Mouse (Mus musculus) thymus, adult 2 months (tissue): Measurements from ENCODE around the gene Ell. TPM values are rescaled to one million over a fixed set of nuclear protein-coding genes. Genes with fewer than 3 reads are reported as not detected.
"Not testable (repeated sequence)": the region's sequence is repeated elsewhere in the genome, so short reads cannot be mapped to it uniquely, and the experiment has no call there.

Experiments
- DNase-seq: peaks from one replicate; pipeline ENCODE4 v3.0.0; 2021
- H3K27ac ChIP-seq: fragments of 200-500 bp; 2 replicates; pipeline ENCODE4 v1.5.1; 2012; ENCODE audit warnings: low read length, control low read depth; ENCODE audit not compliant: control insufficient read depth, insufficient read depth
- H3K27me3 ChIP-seq: fragments of 200-500 bp; 2 replicates; pipeline ENCODE4 v1.6.1; 2012; ENCODE audit warnings: mild to moderate bottlenecking, low read length, moderate library complexity, mixed read lengths; ENCODE audit not compliant: control insufficient read depth, insufficient read depth
- H3K36me3 ChIP-seq: fragments of 200-500 bp; 2 replicates; pipeline ENCODE4 v1.6.1; 2012; ENCODE audit warnings: mild to moderate bottlenecking, low read length, moderate library complexity; ENCODE audit not compliant: control insufficient read depth, insufficient read depth
- H3K4me1 ChIP-seq: fragments of 200-500 bp; replicated peaks from 2 replicates; pipeline ENCODE4 v1.6.1; 2012; ENCODE audit warnings: low read length; ENCODE audit not compliant: control insufficient read depth, insufficient read depth
- H3K4me3 ChIP-seq: fragments of 200-500 bp; 2 replicates; pipeline ENCODE4 v1.5.1; 2012; ENCODE audit warnings: mild to moderate bottlenecking, low read length, control low read depth, moderate library complexity; ENCODE audit not compliant: control insufficient read depth, insufficient read depth
- CTCF ChIP-seq: fragments of 200-500 bp; IDR thresholded peaks from 2 replicates; pipeline ENCODE4 v1.5.1; 2012; ENCODE audit warnings: mild to moderate bottlenecking, control low read depth, low read length, moderate library complexity, borderline replicate concordance; ENCODE audit not compliant: control insufficient read depth, poor library complexity, insufficient read depth; ENCODE audit errors: extremely low read depth
- POLR2A ChIP-seq: fragments of 200-500 bp; IDR thresholded peaks from 2 replicates; pipeline ENCODE4 v1.6.1; 2012; ENCODE audit warnings: mild to moderate bottlenecking, low read length, control low read depth, moderate library complexity; ENCODE audit not compliant: control insufficient read depth, poor library complexity, insufficient read depth; ENCODE audit errors: extremely low read depth
- WGBS: fragments of 180-500 bp; shearing (Covaris S2); methylation state at CpG from one replicate; pipeline ENCODE4 v1.1.7; 2018; 5-methylcytosine and 5-hydroxymethylcytosine counted together
- polyA plus RNA-seq: library from polyadenylated mRNA; depleted of rRNA; stranded (reverse); fragments of >200 nt; gene quantifications from 2 replicates; pipeline ENCODE4 v1.2.3, GENCODE M21; 2012

Ell gene
- polyA plus RNA-seq, 1 experiment, result 40.2 TPM

DNA sequence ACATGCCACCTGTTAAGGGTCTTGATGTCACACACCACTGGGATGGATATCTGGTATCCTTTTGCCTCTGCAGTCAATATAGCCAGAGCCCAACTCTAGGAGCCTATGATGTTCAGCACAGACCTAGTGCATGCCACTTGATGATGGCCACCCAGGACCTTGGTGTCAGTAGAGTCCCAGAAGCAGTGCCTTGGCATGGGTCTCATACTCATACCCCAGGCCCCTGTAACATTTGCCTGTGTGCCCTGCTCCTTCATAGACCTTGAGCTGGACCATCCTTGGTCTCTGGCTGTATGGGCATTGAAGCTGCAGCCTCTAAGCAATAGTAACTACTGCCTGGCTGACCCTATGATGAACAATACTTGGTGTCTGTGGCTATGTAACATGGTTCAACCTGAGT is 35.0 kb downstream of the Ell start:
- Histone ChIP-seq H3K4me1 (no peaks in the 10 kb centered on the region), H3K27me3 (no peaks in the 10 kb centered on the region), H3K27ac (no peak overlapping the region), H3K4me3 (no peak overlapping the region), H3K36me3 (peaks cover 6% of the 10 kb centered on the region; the same call in 1 of the 2 replicates)
- no peak for DNase-seq
- TF ChIP-seq CTCF (no peak), POLR2A (no peak)

DNA sequence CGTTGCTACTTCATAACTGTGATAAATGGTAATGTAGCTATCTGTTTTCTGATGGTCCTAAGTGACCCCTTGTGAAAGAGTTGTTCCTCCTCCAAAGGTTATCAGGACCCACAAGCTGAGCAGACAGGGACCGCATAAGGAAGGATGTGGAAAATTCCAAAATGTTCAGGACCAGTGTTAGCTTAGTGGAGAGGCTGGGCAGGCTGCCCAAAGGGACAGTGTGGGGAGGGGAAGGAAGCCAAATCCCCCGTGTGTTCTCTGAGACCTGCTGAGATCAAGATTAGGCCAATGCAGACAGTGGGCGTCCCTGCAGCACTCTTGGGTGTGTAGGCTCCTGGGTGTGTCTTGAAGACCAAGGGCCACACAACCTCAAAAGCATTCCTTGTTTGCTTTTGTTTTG is 35.7 kb downstream of the Ell start:
- no peak overlapping the region for H3K4me3 ChIP-seq
- 79% methylated on average over 4 of the region's 4 CpGs for WGBS
- DNase-seq, result no peak
- TF ChIP-seq POLR2A, result no peak
- H3K4me1 ChIP-seq, result no peaks in the 10 kb centered on the region
- H3K27ac ChIP-seq, result no peak overlapping the region
- H3K36me3 ChIP-seq, result peaks cover 6% of the 10 kb centered on the region; the same call in 1 of the 2 replicates
- H3K27me3 ChIP-seq, result no peaks in the 10 kb centered on the region

DNA sequence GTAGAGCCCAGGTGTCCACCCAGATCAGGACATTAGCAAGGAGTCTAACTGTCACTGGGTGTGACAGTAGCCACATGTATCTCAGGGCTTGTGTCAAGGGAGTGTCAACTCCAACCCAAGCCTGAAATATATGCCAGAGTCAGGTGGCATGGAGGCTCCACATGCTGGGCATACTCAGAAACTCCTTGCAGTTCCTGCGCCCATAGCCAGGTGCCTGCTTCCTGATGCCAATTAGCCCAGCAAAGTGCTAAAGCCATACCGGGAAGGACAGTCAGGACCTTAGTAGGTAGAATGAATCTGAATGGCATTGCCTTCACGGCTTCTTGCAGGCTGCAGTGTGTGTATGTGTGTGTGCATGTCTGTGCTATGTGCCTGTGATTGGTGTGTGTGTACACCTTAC is 38.0 kb downstream of the Ell start:
- H3K4me1 ChIP-seq, result no peaks in the 10 kb centered on the region
- DNase-seq, result no peak
- no peaks in the 10 kb centered on the region for H3K27me3 ChIP-seq
- H3K27ac ChIP-seq, result no peak overlapping the region
- no peak for TF ChIP-seq CTCF
- 98% methylated on average over 3 of the region's 3 CpGs for WGBS
- no peak overlapping the region for H3K4me3 ChIP-seq
- peaks cover 26% of the 10 kb centered on the region for H3K36me3 ChIP-seq

DNA sequence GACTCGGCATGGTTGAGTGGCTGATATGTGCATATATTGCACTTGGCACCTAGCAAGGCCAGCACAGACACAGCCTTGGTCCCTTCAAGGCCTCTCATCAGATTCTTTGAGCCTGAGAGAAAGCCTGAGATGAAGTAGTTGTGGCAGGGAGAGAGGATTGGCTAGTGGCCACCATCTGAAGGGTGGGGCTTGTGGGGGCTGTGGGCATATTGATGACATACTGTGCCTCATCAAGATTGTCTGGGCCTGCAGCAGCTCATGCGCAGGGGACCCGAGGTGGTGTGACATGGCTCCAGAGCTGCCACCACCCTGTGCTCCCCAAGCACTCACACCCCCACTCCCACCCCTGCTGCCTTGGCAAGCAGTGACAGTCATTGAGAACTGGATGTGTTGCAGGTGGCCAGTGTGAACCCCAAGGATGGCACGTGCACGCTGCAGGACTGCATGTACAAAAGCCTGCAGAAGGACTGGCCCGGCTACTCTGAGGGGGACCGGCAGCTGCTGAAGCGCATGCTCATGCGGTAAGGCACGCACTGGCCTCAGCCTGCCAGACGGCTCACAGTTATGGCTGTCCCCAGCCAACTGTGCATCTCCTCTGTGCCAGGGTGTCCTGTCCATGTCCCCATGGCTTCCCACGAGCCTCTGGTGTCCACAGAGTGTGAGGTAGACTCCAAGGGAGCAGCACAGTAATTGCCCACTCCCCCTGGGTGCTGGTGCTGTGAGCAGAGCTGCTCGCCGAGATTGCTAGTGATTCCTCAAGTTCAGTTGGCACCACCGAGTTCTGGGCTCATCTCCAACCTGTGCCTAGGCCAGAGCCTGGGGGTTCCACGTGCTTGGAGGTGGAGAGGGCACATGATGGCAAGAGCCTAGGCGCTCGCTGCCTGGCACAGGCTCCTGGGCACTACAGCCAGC is 44.5 kb downstream of the Ell start:
- DNase-seq, result no peak
- TF ChIP-seq CTCF (no peak), POLR2A (no peak)
- no peak overlapping the region for H3K27ac ChIP-seq
- 94% methylated on average over 18 of the region's 18 CpGs for WGBS
- no peak overlapping the region for H3K4me3 ChIP-seq
- H3K36me3 ChIP-seq, result peaks cover 33% of the 10 kb centered on the region
- no peaks in the 10 kb centered on the region for H3K4me1 ChIP-seq
- H3K27me3 ChIP-seq, result no peaks in the 10 kb centered on the region

DNA sequence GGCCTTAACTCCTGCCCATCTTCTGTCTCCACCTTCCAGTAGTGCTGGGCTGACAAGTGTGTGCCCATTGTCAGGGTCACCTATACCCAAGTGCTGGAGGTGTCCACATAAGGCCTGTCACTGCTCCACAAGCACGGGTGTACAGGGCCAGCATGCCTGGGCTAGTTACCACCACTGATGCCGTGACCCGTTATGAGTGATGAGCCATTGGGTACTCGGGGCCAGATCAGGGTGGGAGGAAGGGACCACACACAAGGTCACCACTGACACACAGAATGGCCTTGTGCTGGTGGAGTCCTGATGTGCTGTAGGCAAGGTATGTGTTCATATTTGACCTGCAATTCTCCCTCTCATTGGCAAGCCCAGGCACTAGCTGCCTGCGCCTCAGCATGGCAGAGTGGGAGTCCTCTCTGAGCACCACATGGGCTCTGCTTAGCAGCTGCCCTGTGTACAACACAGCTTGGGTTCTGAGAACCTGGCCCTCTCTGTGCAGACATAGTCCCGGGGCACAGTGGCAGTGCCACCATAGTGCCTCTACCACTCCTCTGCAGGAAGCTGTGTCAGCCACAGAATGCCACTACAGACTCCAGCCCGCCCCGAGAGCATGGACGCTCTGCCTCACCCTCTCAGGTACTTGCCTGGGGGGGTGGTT is 45.5 kb downstream of the Ell start:
- Histone ChIP-seq H3K27ac (no peak overlapping the region), H3K4me3 (no peak overlapping the region), H3K27me3 (no peaks in the 10 kb centered on the region), H3K4me1 (no peaks in the 10 kb centered on the region), H3K36me3 (peaks cover 33% of the 10 kb centered on the region)
- TF ChIP-seq POLR2A, result no peak
- TF ChIP-seq CTCF, result no peak
- WGBS, result 96% methylated on average over 9 of the region's 9 CpGs
- no peak for DNase-seq

DNA sequence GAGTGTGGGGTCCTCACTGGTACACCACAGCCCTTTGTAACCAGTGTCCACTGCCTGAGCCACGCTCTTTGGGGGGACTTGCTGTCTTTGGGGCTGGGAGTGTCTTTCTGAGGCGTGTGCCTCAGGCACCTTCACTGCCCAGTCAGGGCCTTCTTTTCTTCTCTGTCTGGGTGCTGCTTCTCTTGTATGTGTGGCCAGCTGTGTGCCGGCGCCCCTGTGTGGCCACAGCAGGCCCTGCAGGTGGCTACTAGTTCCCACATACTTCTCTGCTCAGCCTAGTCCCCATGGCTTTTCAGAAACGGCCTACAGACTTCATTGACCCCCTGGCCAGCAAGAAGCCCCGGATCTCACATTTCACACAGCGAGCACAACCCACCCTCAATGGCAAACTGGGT is 46.0 kb downstream of the Ell start:
- TF ChIP-seq POLR2A, result no peak
- peak; percentile 92 for TF ChIP-seq CTCF
- Histone ChIP-seq H3K27ac (no peak overlapping the region), H3K4me3 (no peak overlapping the region), H3K36me3 (peaks cover 30% of the 10 kb centered on the region), H3K27me3 (no peaks in the 10 kb centered on the region), H3K4me1 (no peaks in the 10 kb centered on the region)
- DNase-seq, result peak; percentile 51
- 66% methylated on average over 7 of the region's 7 CpGs for WGBS

DNA sequence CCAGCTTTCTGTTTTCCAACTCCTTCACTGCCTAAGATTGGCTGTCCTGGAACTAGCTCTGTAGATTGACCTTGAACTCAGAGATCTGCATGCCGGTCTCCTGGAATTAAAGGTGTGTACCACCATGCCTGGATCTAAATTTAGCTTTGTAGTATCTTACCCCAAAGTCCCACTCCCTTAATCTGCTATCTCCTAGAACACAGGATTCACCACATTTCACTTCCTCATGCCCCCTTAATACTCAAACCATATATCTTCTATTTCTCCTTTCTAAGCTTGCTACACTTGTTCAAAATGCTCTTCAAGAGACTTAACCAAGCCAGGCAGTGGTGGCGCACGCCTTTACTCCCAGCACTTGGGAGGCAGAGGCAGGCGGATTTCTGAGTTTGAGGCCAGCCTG is 48.7 kb downstream of the Ell start:
- H3K4me3 ChIP-seq, H3K36me3 ChIP-seq, DNase-seq, H3K27ac ChIP-seq, H3K27me3 ChIP-seq, H3K4me1 ChIP-seq: not testable (repeated sequence)
- 98% methylated on average over 4 of the region's 4 CpGs for WGBS
